Mouse (Mus musculus): ENCODE data around the gene Ptk7.

The Ptk7 gene

DNA sequence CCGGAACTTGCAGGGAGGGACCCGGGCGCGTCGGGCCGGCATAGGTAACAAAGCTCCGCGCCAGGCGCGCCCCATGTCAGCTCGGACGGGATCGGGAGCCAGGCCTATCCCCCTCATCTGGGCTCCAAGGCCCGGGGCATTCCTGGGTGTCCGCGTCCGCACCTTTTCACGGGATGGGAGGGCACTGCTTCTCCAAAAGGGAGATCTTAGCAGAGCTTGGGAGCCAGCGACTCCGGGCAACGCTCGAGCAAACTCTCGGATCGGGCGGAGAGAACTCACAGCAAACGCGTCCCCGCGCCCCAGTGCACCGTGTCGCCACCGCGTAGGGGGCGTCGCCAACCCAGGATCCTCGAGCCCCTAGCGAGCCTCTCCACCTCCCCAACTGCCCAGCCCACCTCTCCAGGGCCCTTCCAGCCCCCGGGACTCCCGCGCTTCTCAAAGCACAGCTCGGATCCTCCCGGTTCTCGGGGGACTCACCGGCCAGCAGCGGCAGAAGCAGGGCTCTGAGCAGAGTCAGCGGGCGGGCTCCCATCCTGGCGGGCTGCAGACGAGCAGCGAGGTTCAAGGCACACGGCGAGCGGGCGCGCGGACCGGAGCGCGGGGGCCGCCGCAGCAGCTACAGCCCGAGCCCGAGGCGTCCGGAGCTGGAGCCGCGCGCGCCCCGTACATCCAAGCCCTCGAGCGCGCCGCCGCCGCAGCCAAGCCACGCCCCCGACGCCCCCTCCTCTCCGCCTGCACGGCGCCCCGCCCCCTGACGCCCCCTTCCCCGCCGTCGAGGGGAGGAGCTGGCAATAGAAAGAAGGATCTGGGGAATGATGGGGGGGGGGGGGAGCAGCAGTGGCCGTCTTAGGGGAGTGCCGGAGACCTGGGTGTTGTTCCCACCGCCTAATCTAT, at the start of gene Ptk7:
Gene Ptk7 (minus strand): TSS at position 714 of the 894 bp plus-strand sequence.
- peak in 1 of 2 experiments; percentile 46 for DNase-seq (ENCODE audit: low spot score in 2 of 2)

DNA sequence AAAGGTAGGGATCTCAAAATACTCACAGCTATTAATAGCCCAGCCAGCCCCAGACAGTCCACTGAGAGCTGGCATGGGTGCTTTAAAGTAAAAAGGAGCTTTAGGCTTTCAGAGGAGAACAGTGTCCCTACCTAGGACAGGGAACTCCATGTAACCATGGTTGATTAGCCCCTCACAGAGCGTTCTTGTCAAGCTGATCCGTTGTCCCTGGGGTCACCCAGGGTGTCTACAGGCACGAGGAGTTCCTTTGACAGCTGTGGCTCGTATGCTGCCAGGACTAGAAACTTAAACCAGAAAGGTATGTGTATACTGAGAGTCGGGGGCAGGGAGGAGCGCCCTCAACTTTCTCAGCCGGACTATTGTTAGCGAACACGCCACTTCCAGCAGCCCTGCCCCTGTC, 49.6 kb upstream of the Ptk7 start:
- no peak for DNase-seq (ENCODE audit: low spot score in 2 of 2)

DNA sequence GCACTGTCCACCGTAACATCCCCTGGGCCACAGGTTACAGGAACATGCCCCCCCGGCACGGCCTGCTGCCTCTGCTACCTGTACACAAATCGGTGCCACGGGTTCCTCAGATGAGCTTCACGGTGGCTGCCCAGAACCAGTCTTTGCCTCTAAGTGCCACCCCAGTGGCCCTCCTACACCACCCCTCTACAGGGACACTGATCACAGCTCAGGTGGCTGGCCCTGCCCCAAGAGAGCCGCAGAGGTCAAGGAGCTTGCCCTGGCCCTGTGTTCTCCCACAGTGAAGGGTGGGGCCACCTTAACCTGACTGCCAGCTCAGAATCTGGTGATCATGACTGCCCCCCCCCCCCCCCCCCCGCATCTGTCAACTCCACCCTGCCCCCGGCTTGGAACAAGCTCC, 49.1 kb upstream of the Ptk7 start, which contains the start of gene Mea1:
Gene Mea1 (plus strand): TSS at position 378 of the 400 bp plus-strand sequence.
- no peak for DNase-seq (ENCODE audit: low spot score in 2 of 2)

DNA sequence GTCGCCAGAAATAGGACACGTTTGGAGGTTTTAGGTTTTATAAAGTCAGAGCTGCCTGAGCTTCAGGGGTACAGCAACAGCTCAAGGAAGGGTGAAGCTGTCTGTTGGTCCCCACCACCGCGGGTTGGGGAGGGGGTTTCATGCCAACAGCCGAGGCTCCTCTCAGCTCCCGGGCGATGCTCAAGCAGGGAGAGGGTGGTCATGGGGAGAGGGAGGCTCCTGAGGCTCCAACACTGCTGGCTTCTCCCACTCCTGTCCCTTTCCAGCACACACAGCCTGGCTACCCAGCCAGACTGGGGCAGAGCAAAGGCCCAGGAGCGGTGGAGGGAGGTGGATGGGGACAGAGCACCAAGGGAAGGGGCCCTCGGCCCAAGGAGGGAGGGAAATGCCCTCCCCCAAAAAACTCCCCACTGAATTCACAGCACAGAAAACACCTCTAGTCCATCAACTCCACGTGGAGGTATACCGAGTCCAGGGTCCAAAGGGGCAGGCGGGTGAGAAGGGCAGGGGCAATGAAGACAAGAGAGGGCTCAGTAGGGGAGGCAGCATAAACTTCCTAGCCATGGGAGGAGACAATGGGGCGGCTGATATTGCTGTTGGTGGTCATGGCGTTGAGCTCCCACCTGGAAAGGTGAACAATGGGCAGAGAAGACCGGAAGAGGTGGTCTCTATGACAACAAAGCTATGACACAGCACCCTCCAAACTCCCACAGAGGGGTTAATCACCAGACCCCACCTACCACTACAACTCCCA, 45.4 kb upstream of the Ptk7 start:
- DNase-seq (ENCODE audit: low spot score in 2 of 2), result no peak

DNA sequence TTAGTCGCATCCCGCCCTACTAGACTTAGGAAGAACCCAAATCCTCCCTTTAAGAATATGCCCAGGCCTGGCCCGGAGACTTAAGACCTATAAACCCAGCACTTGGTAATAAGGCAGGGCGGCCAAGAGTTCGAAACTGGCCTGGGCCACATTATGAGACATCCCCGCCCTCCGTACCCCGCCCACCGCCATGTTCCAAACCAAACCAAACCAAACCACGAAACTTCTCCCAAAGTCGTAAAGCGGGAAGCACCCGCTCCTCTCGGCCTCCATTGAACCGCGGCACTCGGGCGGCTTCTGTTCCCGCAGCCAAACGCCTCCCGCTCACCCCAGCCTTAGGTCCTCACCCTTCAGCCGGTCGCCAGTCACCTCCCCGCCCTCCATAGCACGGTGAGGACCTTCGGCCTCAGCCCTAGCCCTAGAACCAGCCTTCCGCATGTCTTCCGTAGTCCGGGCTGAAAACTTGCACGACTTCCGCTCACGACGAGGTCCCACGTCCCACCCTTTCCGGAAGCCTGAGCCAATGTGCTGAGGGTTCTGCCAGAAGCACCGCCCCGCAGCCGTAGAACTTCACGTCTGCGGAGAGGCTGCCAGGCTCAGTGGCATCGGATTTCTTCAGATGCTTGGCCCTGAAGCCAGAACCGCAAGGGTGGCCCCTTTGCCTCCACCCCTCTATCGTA, 44.7 kb upstream of the Ptk7 start, which contains the start of gene Rrp36:
Gene Rrp36 (minus strand): TSS at position 503 of the 680 bp plus-strand sequence.
- peak; percentile 76 to 92 for DNase-seq (ENCODE audit: low spot score in 2 of 2)

DNA sequence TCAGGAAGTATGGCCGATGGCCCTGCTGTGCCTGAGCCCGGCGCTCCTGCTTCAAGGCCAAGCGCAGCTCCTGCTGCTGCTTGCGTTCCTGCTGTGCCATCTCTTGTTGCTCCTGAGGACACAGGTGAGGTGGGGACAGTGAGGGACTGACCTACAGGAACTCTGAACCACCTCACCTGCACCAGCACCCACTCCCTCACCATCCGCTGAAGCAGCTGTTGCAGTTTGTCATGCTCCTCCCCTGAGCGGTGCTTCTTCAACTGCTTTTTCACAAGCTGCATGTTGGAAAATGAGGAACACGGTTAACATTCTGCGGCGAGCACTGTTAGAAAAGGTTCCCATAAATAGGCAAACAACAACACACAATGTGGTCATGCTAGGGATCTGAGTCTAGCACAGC, 40.6 kb upstream of the Ptk7 start:
- DNase-seq (ENCODE audit: low spot score in 2 of 2), result no peak

DNA sequence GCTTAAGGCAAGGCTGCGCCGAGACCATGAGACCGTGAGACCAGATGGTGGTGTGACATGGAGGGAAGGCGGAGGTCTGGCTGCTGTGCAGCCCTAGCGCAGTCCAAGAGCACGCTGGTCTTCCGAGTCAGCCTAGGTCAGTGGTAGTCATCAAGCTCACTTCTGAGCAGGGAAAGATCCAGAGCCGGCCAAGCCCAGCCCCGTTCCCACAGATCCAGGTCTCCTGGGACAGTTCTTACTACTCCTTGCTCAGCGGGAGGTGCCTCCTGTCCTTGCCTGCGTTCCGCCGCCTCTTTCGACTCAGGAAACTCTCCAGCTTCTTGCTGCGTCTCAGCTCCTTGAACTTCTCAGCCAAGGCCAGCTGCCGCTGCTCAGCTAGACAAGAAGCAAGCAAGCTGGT, 38.4 kb upstream of the Ptk7 start:
- no peak for DNase-seq (ENCODE audit: low spot score in 2 of 2)

DNA sequence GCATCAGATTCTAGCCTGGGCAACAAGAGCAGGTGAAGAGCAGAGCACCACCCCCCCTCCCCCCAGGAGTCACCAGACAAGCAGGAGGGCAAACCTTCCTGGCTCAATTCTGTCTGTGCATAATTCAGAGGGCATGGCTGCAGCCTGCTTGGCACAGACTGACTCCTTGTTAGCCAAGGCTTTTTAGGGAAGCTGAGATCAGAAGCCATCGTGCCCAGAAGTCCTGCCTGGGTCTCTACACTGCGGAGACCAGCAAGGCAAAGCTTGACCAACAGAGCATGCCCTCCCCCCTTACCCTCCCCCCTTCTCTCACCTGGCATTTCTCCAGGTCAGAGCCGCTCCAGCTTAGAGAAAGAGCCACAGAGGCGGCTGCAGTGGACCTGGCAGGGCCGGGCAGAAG, 33.4 kb upstream of the Ptk7 start:
- DNase-seq (ENCODE audit: low spot score in 2 of 2), result no peak

DNA sequence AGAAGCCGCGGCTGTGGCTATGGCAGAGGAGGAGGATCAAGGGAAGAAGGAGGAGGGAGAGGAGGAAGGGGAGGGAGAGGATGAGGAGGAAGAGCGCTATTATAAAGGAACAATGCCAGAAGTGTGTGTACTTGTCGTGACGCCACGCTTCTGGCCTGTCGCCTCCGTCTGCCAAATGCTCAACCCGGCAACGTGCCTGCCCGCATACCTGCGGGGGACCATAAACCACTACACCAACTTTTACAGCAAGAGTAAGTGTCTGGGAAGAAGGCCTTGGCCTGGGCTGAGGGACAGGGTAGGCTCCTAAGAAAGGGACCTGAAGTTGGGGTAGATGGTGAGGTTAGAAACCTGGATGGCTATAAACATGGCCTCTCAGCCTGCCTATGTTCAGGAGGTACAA, 32.7 kb upstream of the Ptk7 start:
- DNase-seq (ENCODE audit: low spot score in 2 of 2), result no peak

DNA sequence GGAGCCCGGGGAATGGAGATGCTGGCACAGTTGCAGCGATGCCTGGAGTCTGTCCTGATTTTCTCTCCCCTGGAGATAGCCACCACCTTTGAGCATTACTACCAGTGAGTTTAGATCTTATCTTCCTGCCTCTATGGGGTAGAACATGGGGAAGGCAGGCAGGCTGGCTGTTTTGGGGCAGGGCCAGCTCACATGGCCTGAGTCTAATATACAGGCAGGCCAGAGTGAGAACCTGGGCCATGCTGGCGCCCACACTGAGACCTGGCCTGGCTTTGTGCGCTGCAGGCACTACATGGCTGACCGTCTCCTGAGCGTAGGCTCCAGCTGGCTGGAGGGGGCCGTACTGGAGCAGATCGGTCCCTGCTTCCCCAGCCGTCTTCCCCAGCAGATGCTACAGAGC, 32.0 kb upstream of the Ptk7 start:
- no peak for DNase-seq (ENCODE audit: low spot score in 2 of 2)

DNA sequence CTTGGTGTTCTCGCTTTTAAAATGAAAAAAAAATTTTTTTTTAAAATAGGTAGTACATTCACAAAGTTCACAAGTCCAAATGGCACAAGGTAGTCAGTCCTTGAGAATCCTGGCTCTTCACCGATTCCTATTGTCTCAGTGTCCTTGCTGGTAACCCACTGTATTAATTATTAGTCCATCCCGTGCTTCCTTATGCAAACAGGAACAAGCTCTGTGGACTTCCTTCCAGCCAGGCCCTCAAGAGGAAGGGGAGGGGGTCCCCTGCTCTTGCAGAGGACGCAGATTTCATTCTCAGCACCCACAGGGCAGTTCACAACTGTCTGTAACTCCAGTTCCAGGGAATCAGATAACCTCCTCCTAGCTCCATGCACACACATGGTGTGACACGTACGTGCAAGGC, 26.8 kb upstream of the Ptk7 start:
- DNase-seq (ENCODE audit: low spot score in 2 of 2), result no peak

DNA sequence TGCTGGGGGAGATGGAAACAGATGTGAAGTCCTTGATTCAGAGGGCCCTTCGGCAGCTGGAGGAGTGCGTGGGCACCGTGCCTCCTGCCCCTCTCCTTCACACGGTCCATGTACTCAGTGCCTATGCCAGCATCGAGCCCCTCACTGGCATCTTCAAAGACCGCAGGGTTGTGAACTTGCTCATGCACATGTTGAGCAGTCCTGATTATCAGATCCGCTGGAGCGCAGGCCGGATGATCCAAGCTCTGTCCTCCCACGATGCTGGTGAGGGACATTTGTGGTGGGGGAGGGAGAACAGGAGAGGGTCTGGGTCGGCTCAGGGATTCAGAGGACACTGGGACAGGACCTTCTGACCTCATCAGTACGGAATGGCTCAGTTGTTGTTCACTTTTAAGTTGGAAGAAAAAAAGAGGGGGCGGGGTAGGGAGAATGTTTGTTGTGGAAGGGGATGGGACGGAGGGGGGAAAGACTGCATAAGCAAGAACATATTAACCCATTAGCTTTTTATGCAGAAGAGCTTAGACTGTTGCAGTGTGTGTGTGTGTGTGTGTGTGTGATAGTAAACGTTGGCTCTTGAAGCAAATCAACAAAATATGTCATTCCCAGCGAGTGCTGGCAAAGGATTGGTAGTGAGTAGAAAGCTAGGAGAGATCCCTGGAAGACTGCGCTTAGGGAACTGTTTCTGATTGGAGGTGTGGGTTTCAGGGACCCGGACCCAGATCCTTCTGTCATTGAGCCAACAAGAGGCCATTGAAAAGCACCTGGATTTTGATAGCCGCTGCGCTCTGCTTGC, 22.6 kb upstream of the Ptk7 start:
- no peak for DNase-seq (ENCODE audit: low spot score in 2 of 2)

DNA sequence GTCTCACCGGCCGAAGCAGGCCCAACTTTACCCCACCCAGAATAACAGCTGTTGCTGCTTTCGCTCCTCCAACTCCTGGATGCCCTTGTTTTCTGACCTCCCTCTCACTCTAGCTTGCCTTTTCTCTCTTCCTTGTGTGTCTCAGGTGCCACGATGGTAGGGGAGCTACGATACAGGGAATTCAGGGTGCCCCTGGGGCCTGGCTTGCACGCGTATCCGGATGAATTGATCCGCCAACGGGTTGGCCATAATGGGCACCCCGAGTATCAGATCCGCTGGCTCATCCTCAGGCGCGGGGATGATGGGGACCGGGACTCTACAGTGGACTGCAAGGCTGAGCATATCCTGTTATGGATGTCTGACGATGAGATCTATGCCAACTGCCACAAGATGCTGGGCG, 22.0 kb upstream of the Ptk7 start:
- DNase-seq (ENCODE audit: low spot score in 2 of 2), result no peak

DNA sequence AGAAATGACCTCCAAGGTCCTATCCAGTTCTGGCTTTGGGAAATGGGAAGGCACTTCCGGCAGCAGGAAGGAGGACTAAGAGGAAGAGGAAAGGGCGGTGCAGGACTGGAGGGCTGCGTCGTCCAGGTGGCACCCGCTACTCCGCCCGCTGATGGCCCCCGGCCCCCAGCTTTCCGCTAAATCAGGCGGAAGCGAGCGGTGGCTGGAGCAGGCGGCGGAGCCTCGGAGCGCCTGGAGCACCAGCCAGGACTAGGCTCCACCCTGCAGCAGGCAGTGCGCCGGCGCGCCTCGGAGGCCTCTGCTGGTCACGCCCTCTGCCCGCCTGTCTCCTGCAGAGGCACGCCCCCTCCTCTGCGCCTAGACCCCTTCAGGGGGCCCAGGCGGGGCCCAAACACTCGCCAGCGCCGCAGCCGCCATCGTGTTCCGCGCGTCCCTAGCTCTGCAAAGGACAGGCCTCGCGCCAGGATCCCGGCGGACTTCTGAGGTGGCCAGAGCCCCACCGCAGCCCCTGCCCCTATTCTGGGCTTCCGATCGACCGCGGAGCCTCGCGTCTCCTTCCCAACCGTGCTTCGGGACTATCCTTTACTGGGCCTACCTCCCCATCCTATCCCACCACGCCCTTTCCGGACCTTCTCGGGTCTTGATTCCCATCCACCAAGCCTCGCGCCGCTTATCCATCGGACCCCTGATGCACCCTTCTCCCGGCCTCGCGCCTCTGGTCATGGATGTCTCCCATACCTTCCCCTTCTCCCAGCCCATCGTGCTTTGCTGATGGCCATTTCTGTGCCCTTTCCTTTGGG, 21.1 kb upstream of the Ptk7 start, which contains the start of gene Cul7:
Gene Cul7 (plus strand): TSS at position 106 of the 800 bp plus-strand sequence.
- DNase-seq (ENCODE audit: low spot score in 2 of 2), result peak; percentile 60 to 86

DNA sequence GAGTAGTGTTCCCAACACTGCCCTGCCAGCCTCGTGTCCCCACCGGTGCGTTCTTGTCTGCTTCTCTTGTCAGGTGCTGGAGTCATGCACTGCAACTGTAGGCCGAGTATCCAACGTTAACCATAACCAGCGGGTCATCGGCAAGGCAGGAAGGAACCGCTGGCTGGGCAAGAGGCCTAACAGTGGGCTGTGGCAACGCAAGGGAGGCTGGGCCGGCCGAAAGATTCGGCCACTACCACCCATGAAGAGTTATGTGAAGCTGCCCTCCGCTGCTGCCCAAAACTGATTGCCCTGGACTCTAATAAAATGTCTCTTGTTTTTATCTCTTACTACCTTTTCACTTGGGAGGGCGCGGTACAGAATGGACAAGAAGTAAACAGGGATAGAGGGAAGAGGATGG, 20.5 kb upstream of the Ptk7 start:
- DNase-seq (ENCODE audit: low spot score in 2 of 2), result no peak

DNA sequence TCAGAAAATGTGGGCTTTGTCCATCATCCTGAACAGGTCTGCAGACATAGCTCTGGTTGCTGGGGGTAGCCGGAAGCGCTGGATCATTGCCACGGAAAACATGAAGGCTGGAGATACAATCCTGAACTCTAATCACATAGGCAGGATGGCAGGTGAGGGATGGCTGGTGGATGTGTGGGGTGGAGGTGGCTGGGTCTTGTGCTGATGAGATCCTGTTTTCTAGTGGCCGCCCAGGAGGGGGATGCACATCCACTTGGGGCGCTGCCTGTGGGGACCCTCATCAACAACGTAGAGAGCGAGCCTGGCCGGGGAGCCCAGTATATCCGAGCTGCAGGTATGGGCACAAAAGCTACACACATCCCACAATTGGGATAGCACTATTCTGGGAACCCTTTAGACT, 19.1 kb upstream of the Ptk7 start:
- no peak for DNase-seq (ENCODE audit: low spot score in 2 of 2)

DNA sequence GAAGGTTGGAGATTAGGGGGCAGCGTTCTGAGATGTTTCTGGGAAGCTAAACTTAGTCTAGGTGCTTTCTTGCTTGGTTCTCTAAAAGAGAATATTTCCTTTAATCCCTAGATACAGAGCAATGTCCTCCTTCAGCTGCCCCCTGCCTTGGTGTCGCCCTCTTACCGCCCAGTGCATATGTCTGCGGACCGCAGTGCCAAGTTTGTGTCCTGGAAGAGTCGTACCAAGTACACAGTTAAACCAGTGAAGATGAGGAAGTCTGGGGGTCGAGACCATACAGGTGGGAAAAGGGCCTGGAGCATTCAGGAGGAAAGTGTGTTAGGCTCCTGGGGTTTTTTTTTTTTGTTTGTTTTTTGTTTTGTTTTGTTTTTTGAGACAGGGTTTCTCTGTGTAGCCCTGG, 18.0 kb upstream of the Ptk7 start:
- DNase-seq (ENCODE audit: low spot score in 2 of 2), result no peak

DNA sequence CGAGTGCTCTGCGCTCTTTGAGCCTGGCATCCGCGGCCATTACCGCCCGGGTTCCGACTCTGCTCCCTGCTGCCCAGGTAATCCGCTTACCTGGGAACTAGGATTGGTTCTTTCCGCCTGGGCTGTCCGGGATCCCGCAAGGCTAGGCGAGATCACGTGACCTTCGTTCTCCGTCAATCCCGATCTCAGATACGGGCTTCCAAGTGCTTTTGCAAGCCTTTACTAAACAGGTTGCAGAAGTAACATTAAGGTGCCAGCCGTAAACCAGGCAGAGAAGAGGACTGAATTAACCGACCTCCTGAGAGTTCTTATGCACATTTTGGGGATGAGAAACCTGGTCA, 17.0 kb upstream of the Ptk7 start:
- no peak for DNase-seq (ENCODE audit: low spot score in 2 of 2)

DNA sequence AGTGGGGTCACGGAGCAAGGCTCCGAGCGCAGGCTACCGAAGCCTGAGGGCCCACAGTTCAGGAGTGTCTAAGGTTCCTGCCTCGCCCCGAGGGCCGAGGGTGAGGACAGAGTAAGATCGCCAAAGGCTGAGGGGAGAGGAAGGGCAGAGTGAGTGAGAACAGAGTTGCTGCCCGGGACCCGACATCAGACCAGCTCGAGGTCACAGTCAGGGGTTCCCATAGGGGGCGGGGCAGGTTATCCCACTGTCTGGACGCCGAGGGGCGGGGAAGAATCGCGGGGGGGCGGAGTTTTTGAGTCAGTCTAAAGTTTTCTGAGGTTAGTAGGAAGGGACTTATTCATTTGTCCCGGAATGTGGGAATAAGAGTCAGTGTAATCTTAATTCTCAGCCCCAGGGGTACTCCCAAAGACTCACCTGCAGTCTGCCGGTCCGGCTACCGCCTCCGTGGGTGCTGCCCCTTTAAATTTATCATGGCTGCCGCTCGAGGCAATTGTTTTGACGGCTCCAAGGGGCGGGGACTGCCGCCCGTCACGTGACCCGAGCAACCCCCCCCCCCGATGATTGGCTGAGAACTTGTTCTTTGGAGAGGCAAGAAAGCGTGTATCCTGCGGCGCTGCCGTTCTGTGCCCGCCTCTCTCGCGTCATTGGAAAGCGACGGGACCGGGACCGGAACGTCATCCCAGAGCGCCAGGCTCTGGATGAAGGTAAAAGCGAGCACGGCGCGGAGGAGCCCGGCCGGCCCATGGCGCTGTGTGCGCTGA, 16.4 kb upstream of the Ptk7 start, which contains the start of the genes Klc4 and Mrpl2:
Gene Klc4 (minus strand): TSS at position 462 of the 761 bp plus-strand sequence.
Gene Mrpl2 (plus strand): TSS at position 669 of the 761 bp plus-strand sequence.
- peak; percentile 99 for DNase-seq (ENCODE audit: low spot score in 2 of 2)
